Mouse (Mus musculus) kidney, postnatal 36 days (tissue): ENCODE results near the gene Calm1.
"Not testable (repeated sequence)": the region's sequence is repeated elsewhere in the genome, so short reads cannot be mapped to it uniquely, and the experiment has no call there.

ENCODE experiments used
- DNase-seq, 2 experiments: peaks; one replicate each; pipeline ENCODE4 v3.0.0; 2021 to 2022; ENCODE audit warnings: mixed read lengths in 2 of 2

Gene Calm1

DNA sequence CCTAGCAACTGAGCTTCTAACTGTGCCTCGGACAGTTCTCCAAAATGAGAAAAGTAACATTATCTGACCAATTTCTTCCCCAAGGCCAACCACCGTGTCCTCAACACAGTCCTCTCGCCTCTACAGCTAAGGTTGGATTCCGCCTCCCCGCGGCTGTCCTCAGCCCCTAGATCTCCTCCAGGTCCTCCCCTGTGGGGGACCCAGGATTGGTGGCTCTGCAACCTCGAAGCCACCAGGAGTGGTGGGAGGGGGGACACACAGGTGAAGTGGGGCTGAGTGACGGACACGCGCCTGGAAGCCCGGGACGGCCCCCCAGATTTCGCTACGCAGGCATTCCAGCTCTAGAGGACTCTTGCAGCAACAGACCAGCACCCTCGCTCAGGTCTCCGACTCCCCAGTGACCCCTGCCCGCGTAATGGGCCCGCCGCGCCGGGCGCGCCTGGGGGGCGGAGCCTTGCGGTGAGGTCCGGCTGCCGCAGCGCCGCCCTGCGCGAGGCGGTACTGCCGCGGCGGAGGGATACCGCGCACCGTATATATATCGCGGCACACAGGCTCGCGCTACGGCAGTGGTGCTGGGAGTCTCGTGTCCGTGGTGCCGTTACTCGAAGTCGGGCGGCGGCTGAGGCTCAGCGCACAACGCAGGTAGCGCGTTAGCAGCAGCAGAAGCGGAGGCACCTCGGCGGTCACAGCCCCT, at the start of gene Calm1:
Calm1 (plus strand) TSS at position 469 of the 694 bp plus-strand sequence.
- peak; percentile 92 to 96 for DNase-seq

DNA sequence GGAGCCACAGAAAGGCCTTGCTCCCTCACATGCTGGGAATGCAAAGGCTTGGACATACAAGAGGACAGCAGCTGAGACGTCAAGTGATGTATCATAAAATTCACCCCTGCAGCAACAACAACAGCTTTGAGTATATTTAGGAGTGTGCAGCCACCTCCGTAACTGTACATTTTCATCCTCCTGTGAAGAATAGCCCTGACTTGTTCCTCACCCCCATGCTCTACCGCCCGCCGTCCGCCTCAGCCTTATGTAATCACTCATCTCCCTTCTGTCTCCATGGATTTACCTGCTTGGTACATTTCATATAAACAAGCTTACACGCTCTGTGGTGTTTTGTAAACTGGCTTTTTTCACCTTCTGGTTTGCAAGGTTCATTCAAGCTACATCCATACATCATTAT, 46.8 kb upstream of the Calm1 start:
- DNase-seq: no peak

DNA sequence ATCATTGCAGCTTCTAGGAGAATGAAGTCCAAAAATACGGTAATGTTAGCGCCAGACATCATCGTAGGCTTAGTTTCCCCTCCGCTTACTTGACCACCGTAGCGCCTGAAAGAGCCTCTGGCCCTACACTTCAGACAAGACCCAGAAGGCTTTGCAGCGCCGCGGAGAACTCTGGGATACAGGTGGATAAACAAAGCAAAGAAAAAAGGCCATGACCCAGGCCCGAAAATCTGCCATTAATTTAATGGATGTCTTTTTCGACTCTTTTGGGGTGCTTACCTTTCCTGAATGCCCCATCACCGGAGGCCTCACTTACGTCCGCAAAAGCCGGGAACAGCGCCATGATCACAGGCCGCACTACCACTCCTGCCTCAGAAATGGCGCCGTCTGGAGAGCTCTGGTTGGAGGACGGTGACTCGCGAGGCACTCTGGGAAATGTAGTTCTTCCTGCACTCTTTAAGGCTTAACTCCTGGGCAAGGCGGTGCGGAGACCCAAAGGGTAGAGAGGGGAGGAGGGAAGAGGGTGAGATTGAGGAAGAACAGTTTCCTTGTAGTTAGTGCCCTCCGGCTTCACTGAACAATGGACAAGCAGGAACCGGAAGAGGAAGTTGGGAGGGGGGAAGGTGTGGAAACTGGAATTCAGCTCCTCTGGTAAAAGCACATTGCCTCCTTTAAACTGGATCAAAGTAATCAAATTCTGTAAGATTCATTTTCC, 39.8 kb upstream of the Calm1 start, which contains the start of gene Nrde2:
Nrde2 (minus strand) TSS at position 393 of the 715 bp plus-strand sequence.
- DNase-seq: peak; percentile 93 to 95

- DNase-seq: no peak
Measured at GRCm38 (mm10) chr12:100164991-100165500, 34.2 kb upstream of the Calm1 start.

DNA sequence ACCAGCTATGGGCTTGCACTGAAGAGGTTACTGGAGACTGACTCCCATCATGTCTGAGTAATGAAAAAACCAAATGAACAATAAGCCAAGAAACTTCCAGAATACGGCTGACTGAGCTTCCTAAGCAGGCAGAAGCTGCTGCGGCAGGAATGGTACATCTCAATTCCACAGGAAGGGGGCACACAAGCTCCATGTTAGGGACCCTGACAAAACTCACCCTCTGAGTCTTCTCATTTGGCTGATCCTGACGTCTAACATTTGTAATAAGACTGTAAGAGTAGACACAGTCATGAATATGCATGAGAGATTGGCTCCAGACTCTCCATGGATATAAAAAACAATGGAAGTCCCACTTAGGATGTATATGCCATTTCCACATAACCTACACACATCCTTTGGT, 33.1 kb upstream of the Calm1 start:
- DNase-seq: peak; percentile 35 to 62

- DNase-seq: no peak
Measured at GRCm38 (mm10) chr12:100166939-100167338, 32.3 kb upstream of the Calm1 start.

- no peak for DNase-seq
Measured at GRCm38 (mm10) chr12:100167502-100167901, 31.7 kb upstream of the Calm1 start.

DNA sequence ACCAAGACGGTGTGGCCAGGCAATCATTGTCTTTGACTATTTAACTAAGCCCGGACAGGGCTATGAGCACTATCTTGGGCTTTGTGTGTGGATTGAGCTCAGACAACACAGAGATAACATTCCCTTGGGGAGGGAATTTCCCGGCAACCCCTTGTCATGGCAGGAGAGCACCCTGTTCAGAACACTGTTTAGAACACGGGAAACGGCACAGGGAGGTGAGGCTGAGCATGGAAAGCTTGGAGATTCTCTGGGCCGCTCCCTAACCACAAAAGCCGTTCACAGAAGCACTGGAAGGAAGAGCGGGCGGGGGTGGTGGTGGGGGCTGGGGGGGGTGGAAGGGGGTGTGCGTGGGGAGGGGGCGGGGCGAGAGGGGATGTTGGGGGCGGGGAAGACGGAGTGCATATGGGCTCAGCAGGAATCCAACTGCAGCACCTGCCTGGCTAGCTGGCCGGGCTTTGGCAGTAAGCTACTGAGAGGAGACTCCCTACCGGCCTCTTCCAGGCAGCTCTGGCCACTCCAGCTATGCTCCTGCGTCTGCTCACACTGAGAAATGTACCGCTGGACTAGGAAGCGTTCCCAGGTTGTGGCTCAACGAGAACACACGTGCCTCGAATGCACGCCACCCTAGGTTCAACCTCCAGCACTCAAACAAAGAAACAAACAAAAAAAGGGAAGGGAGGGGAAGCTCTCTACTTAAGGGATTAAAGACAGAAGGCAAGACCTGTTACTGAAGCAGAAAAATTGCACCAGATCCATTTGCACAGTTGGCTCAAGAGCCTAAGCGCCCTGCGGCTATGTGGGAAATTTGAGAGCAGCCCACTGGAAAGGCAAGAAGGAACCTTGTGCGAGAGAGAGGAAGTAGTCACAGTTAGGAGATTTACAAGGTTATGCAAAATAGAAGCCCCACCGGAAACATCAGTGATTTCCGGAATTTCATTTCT, 31.0 kb upstream of the Calm1 start:
- peak; percentile 35 to 57 for DNase-seq

GRCm38 (mm10) chr12:100172481-100172880, 26.8 kb upstream of the Calm1 start:
- DNase-seq: no peak

DNA sequence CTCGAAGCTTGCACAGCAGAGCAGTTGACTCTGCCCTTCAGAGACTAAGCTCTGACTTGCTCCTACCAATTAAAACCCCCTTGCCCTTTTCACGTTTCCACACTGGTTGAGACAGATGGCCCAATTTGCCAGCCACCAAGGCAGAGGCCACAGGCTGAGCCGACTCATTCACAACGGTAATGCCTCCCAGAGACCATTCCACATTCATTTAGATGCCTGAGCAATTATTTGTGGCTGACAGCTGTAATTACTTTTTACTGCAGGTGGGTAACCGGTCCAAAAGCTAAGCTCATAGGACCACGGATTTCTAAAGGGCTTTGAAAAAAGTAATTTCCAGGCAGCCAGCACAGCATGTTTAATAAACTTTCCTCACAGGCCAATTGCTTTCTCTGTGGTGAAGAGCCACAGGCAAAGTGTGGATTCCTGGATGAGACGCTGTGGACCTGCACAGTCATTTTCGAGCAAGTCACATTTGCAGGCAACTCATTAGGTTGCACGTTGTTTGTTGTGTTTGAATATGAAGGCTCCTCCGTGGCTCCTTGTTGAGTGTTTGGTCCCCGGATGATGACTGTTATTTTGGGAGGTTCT, 22.7 kb upstream of the Calm1 start:
- no peak for DNase-seq

GRCm38 (mm10) chr12:100178898-100179440, 20.3 kb upstream of the Calm1 start:
- no peak for DNase-seq

- DNase-seq: no peak
Measured at GRCm38 (mm10) chr12:100180802-100181201, 18.4 kb upstream of the Calm1 start.

DNA sequence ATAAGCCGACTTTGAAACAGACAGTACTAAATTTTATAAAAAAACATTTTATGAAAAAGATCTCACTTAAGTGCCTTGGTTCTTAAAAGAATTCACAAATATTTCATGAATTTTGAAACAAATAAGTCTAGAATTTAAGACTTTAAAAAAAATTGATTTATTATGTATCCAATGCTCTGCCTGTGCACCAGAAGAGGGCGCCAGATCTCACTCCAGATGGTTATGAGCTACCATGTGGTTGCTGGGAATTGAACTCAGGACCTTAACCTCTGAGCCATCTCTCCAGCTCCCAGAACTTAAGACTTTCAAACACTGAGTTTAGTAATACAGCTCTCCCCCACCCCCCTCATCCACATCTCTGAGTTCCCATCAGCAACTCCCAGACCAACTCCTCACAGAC, 16.6 kb upstream of the Calm1 start:
- DNase-seq: no peak

DNA sequence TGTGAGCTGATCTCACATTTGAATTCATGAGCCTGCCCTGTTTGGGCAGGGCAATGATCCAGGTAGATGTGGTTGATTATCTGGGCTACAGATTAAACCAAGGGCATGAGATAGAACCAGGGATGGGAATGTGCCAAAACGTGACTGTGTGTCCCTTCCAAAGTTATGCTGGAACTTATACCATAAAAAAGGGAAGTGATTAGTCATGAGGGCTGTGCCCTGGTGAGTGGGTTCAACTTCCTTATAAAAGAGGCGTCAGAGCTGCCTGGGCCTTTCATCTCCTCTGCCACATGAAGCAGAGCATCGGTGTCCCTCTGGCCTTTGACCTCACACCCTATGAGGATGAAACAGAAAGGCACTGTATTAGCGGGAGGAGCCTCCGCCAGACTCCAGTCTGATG, 15.3 kb upstream of the Calm1 start:
- no peak for DNase-seq

GRCm38 (mm10) chr12:100184976-100185375, 14.3 kb upstream of the Calm1 start:
- DNase-seq: not testable (repeated sequence)

- DNase-seq: no peak
Measured at GRCm38 (mm10) chr12:100185897-100186296, 13.3 kb upstream of the Calm1 start.

DNA sequence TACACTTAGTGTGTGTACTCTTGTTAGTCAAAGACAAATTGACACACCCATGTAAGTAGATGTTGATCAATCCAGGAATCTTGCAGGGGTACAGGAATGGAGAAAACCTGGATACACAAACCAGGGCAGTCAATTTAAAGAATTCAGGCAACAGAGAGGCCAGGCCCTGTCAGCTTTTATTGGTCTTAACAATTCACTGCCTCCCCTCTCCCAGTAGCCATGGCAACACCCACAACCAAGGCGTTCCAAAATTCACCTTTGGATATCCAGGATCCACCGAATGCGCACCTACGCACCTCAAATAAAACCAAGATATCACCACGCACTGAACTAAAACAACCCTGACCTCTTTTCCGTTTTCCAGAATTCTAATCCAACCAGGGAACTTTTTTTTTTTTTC, 12.9 kb upstream of the Calm1 start:
- peak; percentile 27 to 43 for DNase-seq

DNA sequence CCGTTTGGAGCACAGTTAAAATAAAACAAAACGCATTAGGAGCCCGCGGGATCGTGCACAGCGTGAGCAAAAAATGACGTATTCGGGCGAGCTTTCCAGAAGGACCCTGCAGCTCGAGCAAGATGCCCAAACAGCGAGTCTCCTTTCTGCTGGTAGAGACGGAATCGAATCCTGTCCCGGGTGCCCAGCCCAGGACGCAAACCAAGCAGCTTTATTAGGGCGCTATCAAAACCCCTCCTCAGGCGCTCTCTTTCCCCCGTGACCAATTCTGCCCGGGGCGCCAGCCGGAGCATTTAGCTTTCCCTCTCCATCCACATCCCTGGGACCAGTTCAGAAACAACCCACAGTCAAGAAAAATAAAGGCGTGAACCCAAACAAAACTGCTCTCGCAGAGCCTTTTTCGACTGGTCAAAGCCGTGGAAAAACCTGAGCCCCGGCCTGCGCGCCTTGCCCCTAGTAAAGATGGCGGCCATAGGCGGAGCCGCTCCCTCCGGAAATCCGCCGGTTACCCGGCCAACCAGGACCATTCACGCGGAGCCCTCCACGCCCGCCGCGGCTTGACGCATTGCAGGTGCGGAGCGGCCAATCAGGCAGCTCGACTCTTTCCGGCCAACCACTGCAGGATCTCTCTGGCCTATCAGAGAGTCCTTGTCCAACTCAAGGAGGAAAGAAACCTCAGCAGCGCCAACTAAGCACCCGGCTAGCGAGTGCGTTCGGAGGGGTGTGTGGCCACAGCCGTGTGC, 12.1 kb upstream of the Calm1 start:
- peak; percentile 99 to 100 for DNase-seq

DNA sequence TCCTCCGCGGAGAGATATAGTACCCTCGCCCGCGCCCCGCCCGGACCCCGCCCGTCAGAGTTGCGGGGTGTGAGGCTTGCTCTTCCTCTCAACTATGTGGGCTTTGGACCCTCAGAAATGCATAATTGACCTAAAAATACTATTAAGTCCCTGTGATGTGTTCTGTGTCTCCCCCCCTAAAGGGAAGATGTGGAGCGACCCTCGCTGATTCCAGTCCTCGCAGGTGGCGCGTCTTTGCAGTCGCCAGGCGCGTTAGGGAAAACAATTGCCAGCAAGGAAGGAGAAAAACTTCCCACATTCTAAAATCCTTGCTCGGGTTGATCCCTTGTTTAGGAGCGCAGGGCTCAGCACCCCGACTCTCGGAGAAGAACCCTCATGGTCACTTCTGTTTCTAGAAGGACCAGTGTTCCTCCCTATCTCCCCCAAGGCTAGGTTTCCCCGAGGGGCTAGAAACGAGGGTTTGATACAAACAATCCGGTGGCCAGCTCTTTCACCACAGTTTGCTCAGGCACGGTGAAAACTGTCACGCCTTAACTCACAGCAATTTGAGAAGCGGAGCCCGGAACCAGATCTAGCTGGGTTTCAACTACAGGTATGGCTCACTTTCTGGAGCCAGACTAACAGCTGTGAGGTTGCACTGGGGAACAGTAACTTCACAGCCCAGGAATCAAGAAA, 11.3 kb upstream of the Calm1 start:
- DNase-seq: peak; percentile 54 to 65

GRCm38 (mm10) chr12:100190802-100191201, 8.4 kb upstream of the Calm1 start:
- DNase-seq: no peak

- DNase-seq: no peak
Measured at GRCm38 (mm10) chr12:100194181-100194580, 5.1 kb upstream of the Calm1 start.
